In genomic region chr6:114988619-114988980, GRCm38 (mm10) we compare ENCODE assay signal across 9 mouse cellular contexts. TPM values are rescaled to one million over a fixed set of nuclear protein-coding genes. Genes with fewer than 3 reads are reported as not detected.
DNase-seq lines count a peak whose midpoint lies in the region; ATAC-seq lines count a peak whose summit lies in the region.
"Had no signal": no experiment of that assay in that cellular context is flagged by ENCODE, and none has a peak within 500 bp of the region (broad histone marks: within the 10 kb centered on the region; RNA-seq: fewer than 3 reads in every experiment).

No protein-coding gene starts in this region.

- H3K4me3 ChIP-seq in embryonic facial prominence, embryonic 13.5 days: no peak overlapping the region
- no peak overlapping the region for H3K4me3 ChIP-seq in liver, embryonic 11.5 days (ENCODE audit: low read depth, low read length)
- H3K4me3 ChIP-seq: heart, embryonic 13.5 days had no signal

- no peak overlapping the region for H3K9ac ChIP-seq in embryonic facial prominence, embryonic 13.5 days
- no peak overlapping the region for H3K9ac ChIP-seq in liver, embryonic 11.5 days (ENCODE audit: low read depth, low read length)
- H3K9ac ChIP-seq: heart, embryonic 13.5 days had no signal

- H3K9me3 ChIP-seq in embryonic facial prominence, embryonic 13.5 days: no peaks in the 10 kb centered on the region
- H3K9me3 ChIP-seq in liver, embryonic 11.5 days (ENCODE audit: control insufficient read depth, low read length): no peaks in the 10 kb centered on the region
- H3K9me3 ChIP-seq: heart, embryonic 13.5 days had no signal

- 66% methylated on average over 3 of the region's 3 CpGs for WGBS in embryonic facial prominence, embryonic 13.5 days
- WGBS in liver, embryonic 11.5 days: 70% methylated on average over 3 of the region's 3 CpGs

- H3K36me3 ChIP-seq in embryonic facial prominence, embryonic 13.5 days: no peaks in the 10 kb centered on the region
- no peaks in the 10 kb centered on the region for H3K36me3 ChIP-seq in liver, embryonic 11.5 days (ENCODE audit: control insufficient read depth, insufficient read depth, low read length)
- H3K36me3 ChIP-seq: heart, embryonic 13.5 days had no signal

- ATAC-seq in embryonic facial prominence, embryonic 13.5 days (ENCODE audit: insufficient number of reproducible peaks, insufficient read depth, low FRiP score, low TSS enrichment, low read depth): peak; percentile 59; the same call in 1 of the 2 replicates
- peak; percentile 89 for ATAC-seq in megakaryocyte, adult 5-6 weeks (ENCODE audit: poor library complexity, severe bottlenecking)
- ATAC-seq in frontal cortex, adult (ENCODE audit: low TSS enrichment): no peak
- no peak for ATAC-seq in liver, embryonic 11.5 days (replicated peaks; ENCODE audit: low FRiP score)

- no peaks in the 10 kb centered on the region for H3K27me3 ChIP-seq in embryonic facial prominence, embryonic 13.5 days
- H3K27me3 ChIP-seq in liver, embryonic 11.5 days (replicated peaks; ENCODE audit: control insufficient read depth, insufficient read depth, low read length): no peaks in the 10 kb centered on the region
- H3K27me3 ChIP-seq: heart, embryonic 13.5 days had no signal

- H3K4me1 ChIP-seq in embryonic facial prominence, embryonic 13.5 days: peaks cover 49% of the 10 kb centered on the region
- no peaks in the 10 kb centered on the region for H3K4me1 ChIP-seq in liver, embryonic 11.5 days (replicated peaks; ENCODE audit: control insufficient read depth, insufficient read depth, low read length)
- H3K4me1 ChIP-seq: heart, embryonic 13.5 days had no signal

- DNase-seq in MN1 (ENCODE audit: low spot score): peak; percentile 77
- DNase-seq in kidney, postnatal 14 days: peak; percentile 59
- no peak for DNase-seq in left cerebral cortex, adult 11 months (ENCODE audit: low spot score)
- DNase-seq in liver, embryonic 11.5 days (ENCODE audit: low spot score): no peak
- no peak for DNase-seq in layer of hippocampus, adult 11-12 months (ENCODE audit: low spot score)

- peak overlapping the region; percentile 76 for H3K27ac ChIP-seq in embryonic facial prominence, embryonic 13.5 days
- H3K27ac ChIP-seq in liver, embryonic 11.5 days (ENCODE audit: low read depth, low read length): no peak overlapping the region
- H3K27ac ChIP-seq: heart, embryonic 13.5 days had no signal

- no peak overlapping the region for H3K4me2 ChIP-seq in embryonic facial prominence, embryonic 13.5 days
- H3K4me2 ChIP-seq in liver, embryonic 11.5 days: no peak overlapping the region
- H3K4me2 ChIP-seq: heart, embryonic 13.5 days had no signal

RNA-seq across cellular contexts. Expression of gene Vgll4, which starts 18.8 kb away (rescaled TPM):
- 148 TPM in 2 replicates for polyA plus RNA-seq in embryonic facial prominence, embryonic 13.5 days (2015; fragmentation: Nextera tagmentation; extraction: Ambion mirVana)
- total RNA-seq in megakaryocyte, adult 5-6 weeks (2015): 9.4 and 9.7 TPM in 2 replicates
- 26.4 and 29.7 TPM in 2 replicates for total RNA-seq in megakaryocyte, adult 5-6 weeks (2017)
- polyA plus RNA-seq in liver, embryonic 11.5 days (2014; fragmentation: Nextera tagmentation; extraction: Ambion mirVana): 34.3 and 37.8 TPM in 2 replicates

RNA-seq across cellular contexts. Expression of gene Tamm41, which starts 49.1 kb away (rescaled TPM):
- polyA plus RNA-seq in embryonic facial prominence, embryonic 13.5 days (2015; fragmentation: Nextera tagmentation; extraction: Ambion mirVana): 63.1 and 66.2 TPM in 2 replicates
- 22.9 and 24.9 TPM in 2 replicates for total RNA-seq in megakaryocyte, adult 5-6 weeks (2015)
- total RNA-seq in megakaryocyte, adult 5-6 weeks (2017): 29.5 and 31.2 TPM in 2 replicates
- 70.3 and 73.4 TPM in 2 replicates for polyA plus RNA-seq in liver, embryonic 11.5 days (2014; fragmentation: Nextera tagmentation; extraction: Ambion mirVana)

Comparison
In these comparisons a context has a peak if more than half of its experiments do, and no peak if none do; other contexts are left out.
1. DNase-seq: peak in MN1 (single experiment) and kidney, postnatal 14 days (single experiment); none in left cerebral cortex, adult 11 months (single experiment), liver, embryonic 11.5 days (single experiment) and layer of hippocampus, adult 11-12 months (single experiment).
2. ATAC-seq: peak in embryonic facial prominence, embryonic 13.5 days (single experiment) and megakaryocyte, adult 5-6 weeks (single experiment); none in frontal cortex, adult (single experiment) and liver, embryonic 11.5 days (single experiment).